Mouse (Mus musculus): Measurements from ENCODE around the gene Trarg1.

DNA sequence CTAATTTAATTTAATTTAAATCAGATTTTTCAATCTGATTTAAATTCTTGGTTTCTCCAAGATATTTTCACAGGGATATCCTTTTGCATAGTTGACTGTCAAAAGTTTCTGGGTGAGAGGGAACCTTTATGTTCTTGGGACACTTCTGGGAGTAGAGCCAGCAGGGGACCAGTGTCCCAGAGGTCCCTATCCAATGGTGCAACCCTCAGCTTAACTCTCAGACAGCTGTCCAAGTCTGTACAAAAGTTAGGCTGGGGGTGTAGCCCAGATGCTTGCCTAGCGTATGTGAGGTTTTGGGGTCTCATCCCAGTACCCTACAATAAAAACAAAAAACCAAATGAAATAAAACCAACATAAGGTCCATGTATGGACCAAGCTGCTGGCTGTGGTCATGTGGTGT is 28.5 kb downstream of the Trarg1 start:
- no peak for TF ChIP-seq CTCF (IDR thresholded peaks at IDR 0.05)
- TF ChIP-seq EP300 (IDR thresholded peaks at IDR 0.05): no peak; the same call in 1 of the 2 replicates
